Mouse (Mus musculus) heart, postnatal 0 days (tissue): ENCODE data around the gene Krt18. TPM values are rescaled to one million over a fixed set of nuclear protein-coding genes. Genes with fewer than 3 reads are reported as not detected.
A peak's percentile ranks its signal among the peaks of the same experiment; 100 is the strongest.

Source experiments
- ATAC-seq: fragments of 200-750 bp; cut with Nextera tagmentation; 2 replicates; pipeline ENCODE4 v1.8.0; 2017; ENCODE audit warnings: low read depth, moderate number of reproducible peaks, moderate library complexity; ENCODE audit not compliant: insufficient read depth
- DNase-seq: peaks from one replicate; pipeline ENCODE4 v3.0.0-alpha.2; 2016; ENCODE audit warnings: low spot score
- H3K27ac ChIP-seq: fragments of 300-500 bp; sonication (generic); 2 replicates; pipeline ENCODE4 v1.5.1; 2014; ENCODE audit warnings: low read depth, mild to moderate bottlenecking
- H3K27me3 ChIP-seq: fragments of 300-500 bp; sonication (generic); 2 replicates; pipeline ENCODE4 v1.6.1; 2014; ENCODE audit warnings: low read length, mixed read lengths; ENCODE audit not compliant: control insufficient read depth, insufficient read depth
- H3K36me3 ChIP-seq: fragments of 300-500 bp; sonication (generic); replicated peaks from 2 replicates; pipeline ENCODE4 v1.6.1; 2014; ENCODE audit warnings: low read length, mixed read lengths; ENCODE audit not compliant: control insufficient read depth, insufficient read depth
- H3K4me1 ChIP-seq: fragments of 300-500 bp; sonication (generic); 2 replicates; pipeline ENCODE4 v1.6.1; 2014; ENCODE audit warnings: antibody characterized with exemption; ENCODE audit not compliant: control insufficient read depth, insufficient read depth
- H3K4me2 ChIP-seq: fragments of 300-500 bp; sonication (generic); 2 replicates; pipeline ENCODE4 v1.6.1; 2014; ENCODE audit warnings: low read depth, mild to moderate bottlenecking, low read length, moderate library complexity
- H3K4me3 ChIP-seq: fragments of 300-500 bp; sonication (generic); 2 replicates; pipeline ENCODE4 v1.5.1; 2014; ENCODE audit warnings: low read depth, low read length
- H3K9ac ChIP-seq: fragments of 300-500 bp; sonication (generic); replicated peaks from 2 replicates; pipeline ENCODE4 v1.6.1; 2014; ENCODE audit warnings: low read depth, low read length, mixed read lengths
- H3K9me3 ChIP-seq: fragments of 300-500 bp; sonication (generic); replicated peaks from 2 replicates; pipeline ENCODE4 v1.6.1; 2016; ENCODE audit warnings: low read length; ENCODE audit not compliant: control insufficient read depth
- CTCF ChIP-seq: IDR thresholded peaks from 2 replicates; pipeline ENCODE4 v1.5.1; 2016; ENCODE audit warnings: antibody characterized with exemption, control low read depth, low read depth
- EP300 ChIP-seq: IDR thresholded peaks from 2 replicates; pipeline ENCODE4 v1.6.1; 2016; ENCODE audit warnings: antibody characterized with exemption, low read depth
- WGBS: fragments of 180-500 bp; shearing (Covaris S2); extraction: QIAGEN DNeasy Blood & Tissue Kit; methylation state at CpG from one replicate; pipeline ENCODE4 v1.1.7; 2014; 5-methylcytosine and 5-hydroxymethylcytosine counted together
- polyA plus RNA-seq: library from polyadenylated mRNA; unstranded; fragments of >200 nt; fragmentation: Nextera tagmentation; extraction: Ambion mirVana; gene quantifications from 2 replicates; pipeline ENCODE4 v1.2.1, GENCODE M21; 2015
- total RNA-seq: library from RNA; depleted of rRNA; stranded (reverse); fragments of >200 nt; gene quantifications from 2 replicates; pipeline ENCODE4 v1.2.3, GENCODE M21; 2014; ENCODE audit warnings: low replicate concordance

The Krt18 gene
- total and polyA plus RNA-seq, 2 experiments from 2014 or later = 15.3 to 75.9 TPM

DNA sequence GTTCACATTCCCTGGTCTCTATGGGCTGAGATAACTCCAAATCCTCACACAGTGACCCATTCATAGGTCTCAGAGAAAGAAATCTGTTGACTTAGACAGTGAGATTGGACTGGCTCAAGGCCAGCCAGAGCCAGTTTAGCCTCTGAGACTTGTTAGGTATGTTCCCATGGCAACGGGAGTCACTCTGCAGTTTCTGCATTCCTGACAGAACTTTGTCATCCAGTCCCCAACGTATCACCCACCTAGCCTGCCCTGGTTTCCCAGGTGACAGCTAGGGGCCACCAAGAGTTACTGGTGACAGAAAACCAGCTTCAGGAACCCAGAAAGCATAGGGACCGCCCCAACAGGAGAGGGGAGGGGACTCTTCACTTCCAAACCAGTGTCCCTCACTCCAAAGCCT is 14.3 kb upstream of the Krt18 start:
- peaks cover 6% of the 10 kb centered on the region; the same call in 1 of the 2 replicates for H3K4me1 ChIP-seq
- 48% methylated on average over 3 of the region's 3 CpGs for WGBS

DNA sequence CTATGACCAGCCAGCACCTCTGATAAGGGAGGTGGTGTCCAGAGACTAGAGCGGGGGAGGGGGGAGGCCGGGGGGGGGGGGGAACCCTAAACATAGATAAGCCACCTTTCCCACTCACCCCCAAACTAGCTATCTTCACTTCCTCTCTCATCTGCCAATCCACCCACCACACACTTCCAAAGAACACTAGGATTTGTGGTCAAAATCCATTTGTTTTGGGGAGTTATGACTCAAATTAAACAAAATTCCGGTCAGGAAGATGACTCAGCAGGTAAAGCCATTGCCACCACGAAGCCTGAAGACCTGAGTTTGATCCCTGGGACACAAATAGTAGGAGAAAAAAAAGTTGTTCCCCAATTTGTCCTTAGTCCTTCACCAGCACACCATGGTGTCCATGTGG is 13.1 kb upstream of the Krt18 start:
- Histone ChIP-seq H3K27ac (no peak overlapping the region), H3K9ac (no peak overlapping the region), H3K36me3 (no peaks in the 10 kb centered on the region), H3K4me1 (peaks cover 6% of the 10 kb centered on the region; the same call in 1 of the 2 replicates), H3K9me3 (no peaks in the 10 kb centered on the region), H3K27me3 (no peaks in the 10 kb centered on the region), H3K4me3 (no peak overlapping the region), H3K4me2 (no peak overlapping the region)
- no peak for TF ChIP-seq CTCF
- TF ChIP-seq EP300 = no peak
- WGBS = 55% methylated on average over 2 of the region's 4 CpGs
- ATAC-seq (no peak), DNase-seq (no peak)

More for the DNA sequence above, 14.3 kb upstream of the Krt18 start:
- ATAC-seq (no peak), DNase-seq (peak; percentile 32)
- no peak overlapping the region for H3K4me2 ChIP-seq
- no peak for TF ChIP-seq EP300
- no peak for TF ChIP-seq CTCF
- no peaks in the 10 kb centered on the region for H3K27me3 ChIP-seq
- no peaks in the 10 kb centered on the region for H3K9me3 ChIP-seq
- H3K36me3 ChIP-seq = no peaks in the 10 kb centered on the region
- H3K27ac ChIP-seq = no peak overlapping the region
- H3K4me3 ChIP-seq = no peak overlapping the region
- no peak overlapping the region for H3K9ac ChIP-seq

DNA sequence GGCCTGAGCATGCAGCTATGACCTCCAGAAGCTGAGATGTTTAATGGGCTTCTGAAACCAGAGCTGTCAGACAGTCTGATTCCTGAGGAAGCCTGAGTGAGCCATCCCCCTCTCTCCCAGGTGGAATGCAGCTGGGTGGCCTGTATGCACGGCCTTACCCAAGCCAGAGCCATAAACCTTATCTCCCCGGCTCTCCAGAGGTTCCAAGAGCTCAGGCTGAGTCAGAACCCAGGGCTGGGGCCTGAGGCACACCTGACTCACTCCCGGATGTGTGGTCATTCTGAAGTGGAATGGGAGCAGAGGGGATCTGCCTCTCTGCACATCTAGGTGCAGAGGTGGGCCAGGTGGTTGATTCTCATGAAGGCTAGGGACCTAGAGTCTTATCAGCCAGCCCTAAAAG is 11.9 kb upstream of the Krt18 start:
- no peaks in the 10 kb centered on the region for H3K9me3 ChIP-seq
- no peak overlapping the region for H3K27ac ChIP-seq
- no peak for TF ChIP-seq EP300
- TF ChIP-seq CTCF = no peak
- H3K4me3 ChIP-seq = no peak overlapping the region
- ATAC-seq (peak; percentile 58; the same call in 1 of the 2 replicates), DNase-seq (no peak)
- H3K27me3 ChIP-seq = no peaks in the 10 kb centered on the region
- WGBS = 18% methylated on average over 3 of the region's 3 CpGs
- no peak overlapping the region for H3K9ac ChIP-seq
- no peak overlapping the region for H3K4me2 ChIP-seq
- H3K36me3 ChIP-seq = no peaks in the 10 kb centered on the region
- H3K4me1 ChIP-seq = peaks cover 6% of the 10 kb centered on the region; the same call in 1 of the 2 replicates

DNA sequence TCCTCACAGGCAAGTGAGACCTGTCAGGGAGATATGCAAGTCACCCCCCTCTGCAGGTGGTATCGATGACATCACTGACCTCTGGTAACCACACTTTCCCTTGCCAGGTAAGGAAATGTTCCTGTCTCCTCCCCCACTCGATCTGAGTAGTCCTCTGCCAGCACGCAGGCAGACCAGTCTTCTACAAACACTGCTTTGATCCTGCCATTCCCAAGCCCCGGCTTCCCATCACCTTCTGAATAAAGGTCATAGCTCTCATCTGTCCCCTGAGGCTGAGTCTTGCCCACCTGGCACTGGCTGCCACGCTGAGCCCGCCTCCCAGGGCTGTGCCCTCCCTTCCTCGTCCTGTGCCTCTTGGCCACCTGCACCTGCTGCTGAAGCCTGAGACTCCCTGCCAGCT is 11.2 kb upstream of the Krt18 start:
- ATAC-seq = no peak
- 45% methylated on average over 7 of the region's 7 CpGs for WGBS

DNA sequence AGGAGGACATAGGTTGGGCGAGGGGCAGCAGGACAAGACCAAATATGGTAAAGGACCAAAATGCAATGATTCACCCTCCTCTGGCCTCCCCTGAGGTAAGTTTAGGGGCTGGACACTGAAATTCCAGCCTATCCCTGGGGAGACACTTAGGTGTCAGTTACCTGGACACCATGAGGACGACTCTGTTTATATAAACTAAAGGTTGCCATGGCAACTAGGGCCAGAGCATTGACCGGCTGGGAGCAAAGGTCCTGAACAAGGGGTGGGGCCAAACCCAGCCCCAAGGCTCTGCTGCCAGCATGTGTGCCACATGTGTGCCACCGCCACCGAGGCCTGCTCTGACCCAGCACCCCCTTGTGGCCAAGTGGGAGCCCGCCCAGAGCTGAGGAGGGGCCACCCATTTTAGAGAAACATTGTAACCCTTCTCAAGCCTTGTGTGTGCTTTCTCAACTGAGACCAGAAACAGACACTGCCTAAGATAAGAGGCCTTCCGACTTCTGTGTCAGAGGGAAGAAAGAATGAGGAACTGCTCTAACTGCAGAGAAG is 10.0 kb upstream of the Krt18 start:
- no peak overlapping the region for H3K27ac ChIP-seq
- DNase-seq = no peak
- no peak for ATAC-seq
- no peaks in the 10 kb centered on the region for H3K36me3 ChIP-seq
- H3K4me1 ChIP-seq = peaks cover 6% of the 10 kb centered on the region; the same call in 1 of the 2 replicates
- no peak for TF ChIP-seq EP300
- TF ChIP-seq CTCF = peak; percentile 19; the same call in 1 of the 2 replicates
- whole genome bisulfite sequencing = 40% methylated on average over 7 of the region's 7 CpGs
- no peak overlapping the region for H3K9ac ChIP-seq
- H3K9me3 ChIP-seq = no peaks in the 10 kb centered on the region
- H3K4me2 ChIP-seq = no peak overlapping the region
- H3K27me3 ChIP-seq = no peaks in the 10 kb centered on the region
- H3K4me3 ChIP-seq = no peak overlapping the region

More for the DNA sequence above, 11.2 kb upstream of the Krt18 start:
- no peaks in the 10 kb centered on the region for H3K27me3 ChIP-seq
- no peak for DNase-seq
- H3K9me3 ChIP-seq = no peaks in the 10 kb centered on the region
- H3K4me1 ChIP-seq = peaks cover 6% of the 10 kb centered on the region; the same call in 1 of the 2 replicates
- no peak overlapping the region for H3K9ac ChIP-seq
- H3K4me2 ChIP-seq = no peak overlapping the region
- no peak overlapping the region for H3K4me3 ChIP-seq
- TF ChIP-seq CTCF (no peak), EP300 (no peak)
- H3K27ac ChIP-seq = no peak overlapping the region
- no peaks in the 10 kb centered on the region for H3K36me3 ChIP-seq

DNA sequence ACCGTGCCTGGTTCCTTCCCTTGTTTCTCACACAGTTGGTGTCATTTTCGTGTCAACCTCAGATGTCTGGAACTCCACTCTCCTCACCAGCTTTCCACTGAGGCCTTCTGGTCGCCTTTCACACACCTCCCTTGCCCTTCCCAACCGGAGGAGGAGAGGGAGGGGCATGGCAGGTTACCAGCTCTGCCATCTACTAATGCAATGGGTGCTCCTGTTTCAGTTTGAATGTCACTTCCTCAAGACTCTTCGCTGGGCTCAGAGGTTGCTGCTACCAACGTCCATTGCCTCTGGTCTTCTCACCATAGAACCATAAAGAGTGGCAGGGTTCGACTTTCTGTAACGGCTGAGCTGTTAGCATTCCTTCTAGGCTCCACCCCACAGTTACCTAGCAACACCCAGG is 5.5 kb upstream of the Krt18 start:
- peaks cover 15% of the 10 kb centered on the region for H3K4me1 ChIP-seq
- H3K27me3 ChIP-seq = peaks cover 9% of the 10 kb centered on the region; the same call in 1 of the 2 replicates
- H3K9ac ChIP-seq = no peak overlapping the region
- no peak overlapping the region for H3K4me3 ChIP-seq
- H3K9me3 ChIP-seq = no peaks in the 10 kb centered on the region
- no peak for ATAC-seq
- no peak overlapping the region for H3K4me2 ChIP-seq
- 58% methylated on average over 8 of the region's 8 CpGs for WGBS
- no peak for TF ChIP-seq CTCF
- TF ChIP-seq EP300 = no peak
- no peak overlapping the region for H3K27ac ChIP-seq
- H3K36me3 ChIP-seq = no peaks in the 10 kb centered on the region
- DNase-seq = no peak
